Mouse (Mus musculus): ENCODE data around the gene Vwa1. TPM values are rescaled to one million over a fixed set of nuclear protein-coding genes. Genes with fewer than 3 reads are reported as not detected.
A peak's percentile ranks its signal among the peaks of the same experiment; 100 is the strongest.
"Not testable (repeated sequence)": the region's sequence is repeated elsewhere in the genome, so short reads cannot be mapped to it uniquely, and the experiment has no call there.

Vwa1 gene
- polyA plus RNA-seq, 1 experiment from 2014 or later = 0.89 TPM

DNA sequence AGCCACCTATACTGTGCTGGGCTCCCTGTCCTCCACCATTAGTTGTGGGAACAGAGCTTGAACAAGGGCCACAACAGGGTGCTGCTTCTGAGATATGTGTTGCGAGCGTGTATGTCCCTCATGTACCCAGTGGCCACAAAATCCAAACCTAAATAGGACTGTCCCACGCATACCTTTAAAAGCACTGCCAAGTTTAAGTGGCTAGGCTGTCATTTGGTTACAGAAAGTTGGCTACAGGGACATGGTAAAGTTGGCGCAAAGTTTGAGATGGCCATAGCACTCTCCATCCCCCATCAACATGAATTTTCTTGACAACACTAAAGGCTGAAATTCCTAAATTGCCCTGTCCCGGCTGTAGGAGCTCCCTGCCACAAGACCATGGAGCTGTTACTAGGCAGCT, 29.4 kb downstream of the Vwa1 start:
- Histone ChIP-seq H3K27ac (ENCODE audit: low read depth, low read length) (no peak overlapping the region), H3K9ac (ENCODE audit: low read depth, low read length) (no peak overlapping the region), H3K36me3 (ENCODE audit: control insufficient read depth, insufficient read depth, low read length) (peaks cover 55% of the 10 kb centered on the region), H3K4me3 (ENCODE audit: low read depth, low read length) (no peak overlapping the region), H3K4me1 (ENCODE audit: control insufficient read depth, insufficient read depth, low read length) (no peaks in the 10 kb centered on the region), H3K4me2 (no peak overlapping the region), H3K27me3 (ENCODE audit: control insufficient read depth, insufficient read depth, low read length) (no peaks in the 10 kb centered on the region), H3K9me3 (replicated peaks; ENCODE audit: control insufficient read depth, low read length) (no peaks in the 10 kb centered on the region)
- ATAC-seq (replicated peaks; ENCODE audit: insufficient number of reproducible peaks, low FRiP score, low TSS enrichment) = no peak
- 87% methylated on average over 5 of the region's 5 CpGs for WGBS (ENCODE audit: insufficient replicate concordance)

GRCm38 (mm10) chr4:155744474-155744873, 30.0 kb downstream of the Vwa1 start:
- no peak for ATAC-seq (replicated peaks; ENCODE audit: insufficient number of reproducible peaks, low FRiP score, low TSS enrichment)
- Histone ChIP-seq H3K4me3 (ENCODE audit: low read depth, low read length) (no peak overlapping the region), H3K27ac (ENCODE audit: low read depth, low read length) (no peak overlapping the region), H3K9me3 (replicated peaks; ENCODE audit: control insufficient read depth, low read length) (no peaks in the 10 kb centered on the region), H3K4me1 (ENCODE audit: control insufficient read depth, insufficient read depth, low read length) (no peaks in the 10 kb centered on the region), H3K36me3 (ENCODE audit: control insufficient read depth, insufficient read depth, low read length) (peaks cover 52% of the 10 kb centered on the region), H3K9ac (ENCODE audit: low read depth, low read length) (no peak overlapping the region), H3K4me2 (no peak overlapping the region), H3K27me3 (ENCODE audit: control insufficient read depth, insufficient read depth, low read length) (no peaks in the 10 kb centered on the region)
- 88% methylated on average over 8 of the region's 8 CpGs for WGBS (ENCODE audit: insufficient replicate concordance)

DNA sequence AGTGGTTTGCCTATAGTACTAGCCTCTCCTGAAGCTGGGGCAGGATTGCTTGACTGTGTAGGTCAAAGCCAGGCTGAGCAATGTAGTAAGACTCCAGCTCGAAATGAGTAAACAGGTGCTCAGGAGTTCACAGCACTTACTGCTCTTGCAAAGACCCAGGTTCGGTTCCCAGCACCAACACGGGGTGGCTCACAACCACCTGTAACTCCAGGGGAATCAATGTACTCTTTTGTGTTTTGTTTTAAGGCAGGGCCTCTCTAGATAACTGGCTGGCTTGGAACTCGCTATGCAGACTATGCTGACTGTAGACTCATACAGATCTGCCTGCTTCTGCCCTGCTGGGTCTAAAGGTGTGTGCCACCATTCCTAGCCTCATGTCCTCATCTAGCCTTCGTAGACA, 31.8 kb downstream of the Vwa1 start:
- 92% methylated on average over 5 of the region's 5 CpGs for WGBS (ENCODE audit: insufficient replicate concordance)
- H3K9ac ChIP-seq (ENCODE audit: low read depth, low read length) = no peak overlapping the region
- H3K36me3 ChIP-seq (ENCODE audit: control insufficient read depth, insufficient read depth, low read length) = peaks cover 39% of the 10 kb centered on the region
- no peak overlapping the region for H3K27ac ChIP-seq (ENCODE audit: low read depth, low read length)
- H3K9me3 ChIP-seq (replicated peaks; ENCODE audit: control insufficient read depth, low read length) = no peaks in the 10 kb centered on the region
- H3K4me1 ChIP-seq (ENCODE audit: control insufficient read depth, insufficient read depth, low read length) = no peaks in the 10 kb centered on the region
- ATAC-seq (replicated peaks; ENCODE audit: insufficient number of reproducible peaks, low FRiP score, low TSS enrichment) = no peak
- no peak overlapping the region for H3K4me2 ChIP-seq
- H3K4me3 ChIP-seq (ENCODE audit: low read depth, low read length) = no peak overlapping the region
- H3K27me3 ChIP-seq (ENCODE audit: control insufficient read depth, insufficient read depth, low read length) = no peaks in the 10 kb centered on the region

DNA sequence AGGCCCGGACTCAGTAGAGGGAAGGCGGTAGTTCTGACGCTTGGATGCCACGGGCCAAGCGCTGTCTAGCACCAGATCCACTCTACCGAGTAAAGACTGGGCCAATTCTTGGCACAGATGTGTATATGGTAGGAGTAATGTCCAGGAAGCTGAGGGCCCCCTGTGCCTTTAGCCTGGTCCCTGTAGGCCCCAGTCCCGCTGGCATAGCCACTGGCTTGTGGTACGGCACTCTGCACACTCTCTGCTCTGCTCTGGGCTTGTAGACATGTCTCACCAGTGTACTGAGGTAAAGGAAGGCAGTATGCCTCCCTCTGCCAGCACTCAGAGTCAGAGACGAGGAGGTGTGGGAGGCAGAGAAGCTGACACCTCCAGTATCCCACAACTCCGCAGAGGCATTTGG, 33.8 kb downstream of the Vwa1 start:
- H3K9me3 ChIP-seq (replicated peaks; ENCODE audit: control insufficient read depth, low read length); H3K9ac ChIP-seq (ENCODE audit: low read depth, low read length); ATAC-seq (replicated peaks; ENCODE audit: insufficient number of reproducible peaks, low FRiP score, low TSS enrichment); H3K4me3 ChIP-seq (ENCODE audit: low read depth, low read length); H3K27me3 ChIP-seq (ENCODE audit: control insufficient read depth, insufficient read depth, low read length); H3K4me1 ChIP-seq (ENCODE audit: control insufficient read depth, insufficient read depth, low read length); H3K4me2 ChIP-seq; H3K27ac ChIP-seq (ENCODE audit: low read depth, low read length): not testable (repeated sequence)
- peaks cover 29% of the 10 kb centered on the region for H3K36me3 ChIP-seq (ENCODE audit: control insufficient read depth, insufficient read depth, low read length)
- 85% methylated on average over 10 of the region's 10 CpGs for WGBS (ENCODE audit: insufficient replicate concordance)

GRCm38 (mm10) chr4:155739741-155740636, 34.5 kb downstream of the Vwa1 start:
- Histone ChIP-seq H3K9me3 (replicated peaks; ENCODE audit: control insufficient read depth, low read length) (no peaks in the 10 kb centered on the region), H3K27me3 (ENCODE audit: control insufficient read depth, insufficient read depth, low read length) (no peaks in the 10 kb centered on the region), H3K9ac (ENCODE audit: low read depth, low read length) (no peak overlapping the region), H3K4me2 (no peak overlapping the region), H3K36me3 (ENCODE audit: control insufficient read depth, insufficient read depth, low read length) (peaks cover 25% of the 10 kb centered on the region), H3K4me3 (ENCODE audit: low read depth, low read length) (no peak overlapping the region), H3K27ac (ENCODE audit: low read depth, low read length) (no peak overlapping the region), H3K4me1 (ENCODE audit: control insufficient read depth, insufficient read depth, low read length) (peaks cover 10% of the 10 kb centered on the region)
- ATAC-seq (replicated peaks; ENCODE audit: insufficient number of reproducible peaks, low FRiP score, low TSS enrichment) = no peak
- 81% methylated on average over 37 of the region's 37 CpGs for WGBS (ENCODE audit: insufficient replicate concordance)

GRCm38 (mm10) chr4:155739152-155739551, 35.3 kb downstream of the Vwa1 start:
- Histone ChIP-seq H3K4me2 (no peak overlapping the region), H3K4me1 (ENCODE audit: control insufficient read depth, insufficient read depth, low read length) (peaks cover 10% of the 10 kb centered on the region), H3K4me3 (ENCODE audit: low read depth, low read length) (no peak overlapping the region), H3K27ac (ENCODE audit: low read depth, low read length) (no peak overlapping the region), H3K36me3 (ENCODE audit: control insufficient read depth, insufficient read depth, low read length) (peaks cover 25% of the 10 kb centered on the region), H3K9me3 (replicated peaks; ENCODE audit: control insufficient read depth, low read length) (no peaks in the 10 kb centered on the region), H3K27me3 (ENCODE audit: control insufficient read depth, insufficient read depth, low read length) (no peaks in the 10 kb centered on the region), H3K9ac (ENCODE audit: low read depth, low read length) (no peak overlapping the region)
- ATAC-seq (replicated peaks; ENCODE audit: insufficient number of reproducible peaks, low FRiP score, low TSS enrichment) = no peak
- 72% methylated on average over 6 of the region's 6 CpGs for WGBS (ENCODE audit: insufficient replicate concordance)

- H3K4me3 ChIP-seq (ENCODE audit: low read depth, low read length) = no peak overlapping the region
- H3K4me1 ChIP-seq (ENCODE audit: control insufficient read depth, insufficient read depth, low read length) = peaks cover 15% of the 10 kb centered on the region
- H3K27me3 ChIP-seq (ENCODE audit: control insufficient read depth, insufficient read depth, low read length) = no peaks in the 10 kb centered on the region
- WGBS (ENCODE audit: insufficient replicate concordance) = 54% methylated on average over 8 of the region's 8 CpGs
- no peak overlapping the region for H3K9ac ChIP-seq (ENCODE audit: low read depth, low read length)
- no peaks in the 10 kb centered on the region for H3K9me3 ChIP-seq (replicated peaks; ENCODE audit: control insufficient read depth, low read length)
- H3K36me3 ChIP-seq (ENCODE audit: control insufficient read depth, insufficient read depth, low read length) = peaks cover 23% of the 10 kb centered on the region
- no peak overlapping the region for H3K27ac ChIP-seq (ENCODE audit: low read depth, low read length)
- ATAC-seq (replicated peaks; ENCODE audit: insufficient number of reproducible peaks, low FRiP score, low TSS enrichment) = no peak
- no peak overlapping the region for H3K4me2 ChIP-seq
These were observed 36.2 kb downstream of the Vwa1 start for GRCm38 (mm10) chr4:155738262-155738661.

- peaks cover 17% of the 10 kb centered on the region for H3K36me3 ChIP-seq (ENCODE audit: control insufficient read depth, insufficient read depth, low read length)
- no peak overlapping the region for H3K27ac ChIP-seq (ENCODE audit: low read depth, low read length)
- WGBS (ENCODE audit: insufficient replicate concordance) = 85% methylated on average over 5 of the region's 5 CpGs
- H3K9me3 ChIP-seq (replicated peaks; ENCODE audit: control insufficient read depth, low read length) = no peaks in the 10 kb centered on the region
- no peak overlapping the region; the same call in 1 of the 2 replicates for H3K4me2 ChIP-seq
- H3K27me3 ChIP-seq (ENCODE audit: control insufficient read depth, insufficient read depth, low read length) = no peaks in the 10 kb centered on the region
- peaks cover 15% of the 10 kb centered on the region for H3K4me1 ChIP-seq (ENCODE audit: control insufficient read depth, insufficient read depth, low read length)
- H3K4me3 ChIP-seq (ENCODE audit: low read depth, low read length) = peak overlapping the region; percentile 83; the same call in 1 of the 2 replicates
- ATAC-seq (replicated peaks; ENCODE audit: insufficient number of reproducible peaks, low FRiP score, low TSS enrichment) = no peak
- no peak overlapping the region for H3K9ac ChIP-seq (ENCODE audit: low read depth, low read length)
These were observed 38.1 kb downstream of the Vwa1 start for GRCm38 (mm10) chr4:155736421-155736820.

DNA sequence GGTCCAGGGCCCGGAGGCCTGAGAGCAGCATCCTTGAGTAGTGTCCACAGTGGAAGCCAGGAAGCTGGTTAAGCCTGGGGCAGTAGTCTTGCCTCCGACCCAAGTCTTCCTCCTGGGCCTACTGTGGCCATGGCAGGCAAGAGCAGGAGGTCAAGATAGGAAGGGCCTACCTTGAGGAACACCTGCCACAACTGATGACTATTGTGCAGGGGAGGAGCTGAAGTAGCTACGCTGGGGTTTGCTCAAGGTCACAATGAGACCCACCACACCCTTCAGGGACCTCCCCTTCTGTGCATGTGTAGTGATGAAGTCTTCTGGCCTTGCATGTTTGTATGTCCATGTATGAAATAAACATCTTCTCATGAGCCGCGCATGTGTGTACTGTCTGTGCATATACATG, 38.7 kb downstream of the Vwa1 start:
- Histone ChIP-seq H3K4me3 (ENCODE audit: low read depth, low read length) (peak overlapping the region; percentile 83), H3K9me3 (replicated peaks; ENCODE audit: control insufficient read depth, low read length) (no peaks in the 10 kb centered on the region), H3K36me3 (ENCODE audit: control insufficient read depth, insufficient read depth, low read length) (peaks cover 12% of the 10 kb centered on the region), H3K9ac (ENCODE audit: low read depth, low read length) (peak overlapping the region; percentile 82), H3K27me3 (ENCODE audit: control insufficient read depth, insufficient read depth, low read length) (no peaks in the 10 kb centered on the region), H3K27ac (ENCODE audit: low read depth, low read length) (no peak overlapping the region), H3K4me2 (peak overlapping the region; percentile 96), H3K4me1 (ENCODE audit: control insufficient read depth, insufficient read depth, low read length) (peaks cover 15% of the 10 kb centered on the region)
- 68% methylated on average over 5 of the region's 5 CpGs for WGBS (ENCODE audit: insufficient replicate concordance)
- ATAC-seq (replicated peaks; ENCODE audit: insufficient number of reproducible peaks, low FRiP score, low TSS enrichment) = no peak

Data from heart, embryonic 11.5 days (tissue).